Mouse (Mus musculus) cerebellum, adult 2 months (tissue): Measurements from ENCODE around the gene Degs2. TPM values are rescaled to one million over a fixed set of nuclear protein-coding genes. Genes with fewer than 3 reads are reported as not detected.

ENCODE experiments used
- DNase-seq, 2 experiments: peaks; one replicate each; pipeline ENCODE4 v3.0.0; 2021
- H3K27ac ChIP-seq: fragments of 200-500 bp; 2 replicates; pipeline ENCODE4 v1.5.1; 2012; ENCODE audit warnings: low read length, control low read depth, inconsistent platforms; ENCODE audit not compliant: insufficient read depth
- H3K27me3 ChIP-seq: fragments of 200-500 bp; 2 replicates; pipeline ENCODE4 v1.6.1; 2012; ENCODE audit warnings: inconsistent platforms, mild to moderate bottlenecking, low read length, moderate library complexity; ENCODE audit not compliant: control insufficient read depth, insufficient read depth
- H3K4me1 ChIP-seq: fragments of 200-500 bp; 2 replicates; pipeline ENCODE4 v1.6.1; 2011; ENCODE audit warnings: low read length; ENCODE audit not compliant: control insufficient read depth, insufficient read depth
- H3K4me3 ChIP-seq: fragments of 200-500 bp; replicated peaks from 2 replicates; pipeline ENCODE3; 2011; ENCODE audit warnings: mild to moderate bottlenecking, low read depth, low read length, control low read depth; ENCODE audit not compliant: insufficient read depth
- CTCF ChIP-seq: fragments of 200-500 bp; IDR thresholded peaks from 2 replicates; pipeline ENCODE4 v1.5.1; 2011; ENCODE audit warnings: low read depth, mild to moderate bottlenecking, control low read depth, low read length, moderate library complexity, borderline replicate concordance; ENCODE audit not compliant: insufficient read depth
- POLR2A ChIP-seq: fragments of 200-500 bp; IDR thresholded peaks from 2 replicates; pipeline ENCODE4 v1.6.1; 2011; ENCODE audit warnings: low read length, control low read depth, borderline replicate concordance; ENCODE audit not compliant: insufficient read depth
- WGBS: fragments of 180-500 bp; shearing (Covaris S2); methylation state at CpG from one replicate; pipeline ENCODE4 v1.1.7; 2018; 5-methylcytosine and 5-hydroxymethylcytosine counted together
- polyA plus RNA-seq: library from polyadenylated mRNA; depleted of rRNA; stranded (reverse); fragments of >200 nt; gene quantifications from 2 replicates; pipeline ENCODE4 v1.2.3, GENCODE M21; 2012; rRNA removed

The Degs2 gene
- polyA plus RNA-seq: 7.4 and 8.3 TPM in 2 replicates

- H3K4me3 ChIP-seq: peak within 1 kb of the TSS; percentile 24
- 1% methylated on average over 32 of the region's 32 CpGs for WGBS
- no peak for TF ChIP-seq CTCF
- no peak for TF ChIP-seq POLR2A
- DNase-seq: no peak
- H3K4me1 ChIP-seq: no peaks in the 10 kb centered on the region
- no peak within 1 kb of the TSS for H3K27ac ChIP-seq
- peaks cover 3% of the 10 kb centered on the region; the same call in 1 of the 2 replicates for H3K27me3 ChIP-seq
Measured at GRCm38 (mm10) chr12:108702185-108702584, at the start of gene Degs2. Gene Degs2 (minus strand): TSS chr12:108702315.

- no peak for TF ChIP-seq POLR2A
- no peak for TF ChIP-seq CTCF
- Histone ChIP-seq H3K27me3 (no peaks in the 10 kb centered on the region), H3K4me3 (no peak overlapping the region), H3K27ac (no peak overlapping the region), H3K4me1 (no peaks in the 10 kb centered on the region)
- 16% methylated on average over 9 of the region's 9 CpGs for WGBS
- DNase-seq: no peak
Measured at GRCm38 (mm10) chr12:108751790-108752189, 49.7 kb upstream of the Degs2 start.

GRCm38 (mm10) chr12:108750226-108750625, 48.1 kb upstream of the Degs2 start:
- Histone ChIP-seq H3K4me3 (no peak overlapping the region), H3K27me3 (no peaks in the 10 kb centered on the region), H3K27ac (no peak overlapping the region), H3K4me1 (no peaks in the 10 kb centered on the region)
- 70% methylated on average over 3 of the region's 3 CpGs for WGBS
- TF ChIP-seq CTCF (no peak), POLR2A (no peak)
- DNase-seq: no peak

GRCm38 (mm10) chr12:108749454-108749853, 47.3 kb upstream of the Degs2 start:
- no peak for DNase-seq
- H3K4me1 ChIP-seq: no peaks in the 10 kb centered on the region
- TF ChIP-seq POLR2A (no peak), CTCF (no peak)
- no peaks in the 10 kb centered on the region for H3K27me3 ChIP-seq
- no peak overlapping the region for H3K4me3 ChIP-seq
- H3K27ac ChIP-seq: no peak overlapping the region
- 78% methylated on average over 9 of the region's 9 CpGs for WGBS

GRCm38 (mm10) chr12:108749019-108749418, 46.9 kb upstream of the Degs2 start:
- H3K27me3 ChIP-seq: no peaks in the 10 kb centered on the region
- no peak overlapping the region for H3K4me3 ChIP-seq
- H3K27ac ChIP-seq: no peak overlapping the region
- no peak for DNase-seq
- H3K4me1 ChIP-seq: no peaks in the 10 kb centered on the region
- WGBS: 62% methylated on average over 6 of the region's 6 CpGs
- no peak for TF ChIP-seq POLR2A

- Histone ChIP-seq H3K4me1 (no peaks in the 10 kb centered on the region), H3K27me3 (no peaks in the 10 kb centered on the region), H3K4me3 (no peak overlapping the region), H3K27ac (no peak overlapping the region)
- TF ChIP-seq CTCF: no peak
- no peak for TF ChIP-seq POLR2A
- DNase-seq: no peak
Measured at GRCm38 (mm10) chr12:108745990-108746389, 43.9 kb upstream of the Degs2 start.

GRCm38 (mm10) chr12:108742241-108742640, 40.1 kb upstream of the Degs2 start:
- 85% methylated on average over 4 of the region's 4 CpGs for WGBS
- Histone ChIP-seq H3K27me3 (no peaks in the 10 kb centered on the region), H3K4me1 (no peaks in the 10 kb centered on the region), H3K27ac (no peak overlapping the region), H3K4me3 (no peak overlapping the region)
- DNase-seq: no peak
- TF ChIP-seq CTCF (no peak), POLR2A (no peak)

- no peaks in the 10 kb centered on the region for H3K4me1 ChIP-seq
- no peak overlapping the region for H3K27ac ChIP-seq
- no peak overlapping the region for H3K4me3 ChIP-seq
- no peak for TF ChIP-seq POLR2A
- TF ChIP-seq CTCF: no peak
- 91% methylated on average over 2 of the region's 2 CpGs for WGBS
- no peaks in the 10 kb centered on the region for H3K27me3 ChIP-seq
- no peak for DNase-seq
Measured at GRCm38 (mm10) chr12:108741472-108741871, 39.4 kb upstream of the Degs2 start.

GRCm38 (mm10) chr12:108738745-108739144, 36.6 kb upstream of the Degs2 start:
- no peak for DNase-seq
- no peaks in the 10 kb centered on the region; the same call in 1 of the 2 replicates for H3K27me3 ChIP-seq
- 88% methylated on average over 12 of the region's 12 CpGs for WGBS
- no peak overlapping the region for H3K27ac ChIP-seq
- TF ChIP-seq POLR2A (no peak), CTCF (no peak)
- no peaks in the 10 kb centered on the region for H3K4me1 ChIP-seq
- no peak overlapping the region for H3K4me3 ChIP-seq
